9 mouse cellular contexts compared by ENCODE assay signal in the genomic region with DNA sequence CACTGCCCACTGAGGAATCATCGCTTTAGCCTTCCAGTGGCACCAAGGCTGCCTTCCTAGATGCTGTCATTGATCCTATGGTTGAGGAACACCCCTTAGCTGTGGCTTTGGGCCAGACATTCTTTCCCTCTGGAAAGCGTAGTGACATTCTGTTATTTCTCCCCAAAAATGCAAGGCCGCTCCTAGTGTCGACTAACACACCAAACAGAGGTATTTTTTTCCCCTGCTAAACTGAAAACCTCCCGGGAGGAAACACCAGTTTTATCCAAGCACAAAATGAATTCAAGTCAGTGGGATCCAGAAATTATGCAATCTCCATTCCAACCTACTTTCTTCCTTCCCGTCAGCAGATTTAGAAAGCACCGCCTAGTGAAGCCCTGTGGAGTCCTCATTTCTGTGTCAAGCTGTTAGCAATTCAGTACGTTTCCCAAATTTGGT.
DNase-seq lines count a peak whose midpoint lies in the region; ATAC-seq and TF ChIP-seq lines count a peak whose summit lies in the region.
"Had no signal": no experiment of that assay in that cellular context is flagged by ENCODE, and none has a peak within 500 bp of the region (broad histone marks: within the 10 kb centered on the region; RNA-seq: fewer than 3 reads in every experiment).

No protein-coding gene starts in this region.

- TF ChIP-seq CTCF in cortical plate, adult 2 months (IDR thresholded peaks at IDR 0.05; ENCODE audit: extremely low read depth, insufficient read depth, low read length), result no peak

- peaks cover 6% of the 10 kb centered on the region for H3K4me1 ChIP-seq in cortical plate, adult 2 months (ENCODE audit: control insufficient read depth, insufficient read depth, low read length)
- no peaks in the 10 kb centered on the region; the same call in 1 of the 2 replicates for H3K4me1 ChIP-seq in heart, embryonic 16.5 days (ENCODE audit: control insufficient read depth, insufficient read depth, low read length)
- H3K4me1 ChIP-seq: midbrain, embryonic 12.5 days had no signal

- H3K36me3 ChIP-seq in heart, embryonic 16.5 days (ENCODE audit: control insufficient read depth, insufficient read depth), result no peaks in the 10 kb centered on the region
- H3K36me3 ChIP-seq: midbrain, embryonic 12.5 days had no signal

- no peak for ATAC-seq in heart, embryonic 16.5 days (replicated peaks; ENCODE audit: extremely low read depth, insufficient read depth, low FRiP score)

- H3K9ac ChIP-seq in heart, embryonic 16.5 days (ENCODE audit: low read length), result no peak overlapping the region
- H3K9ac ChIP-seq: midbrain, embryonic 12.5 days had no signal

- no peak overlapping the region for H3K4me2 ChIP-seq in heart, embryonic 16.5 days (ENCODE audit: low read depth, low read length)
- H3K4me2 ChIP-seq: midbrain, embryonic 12.5 days had no signal

- H3K27ac ChIP-seq in cortical plate, adult 2 months (ENCODE audit: insufficient read depth, low read length), result peak overlapping the region; percentile 76
- peak overlapping the region; percentile 31 for H3K27ac ChIP-seq in heart, embryonic 16.5 days (ENCODE audit: low read length)
- H3K27ac ChIP-seq: midbrain, embryonic 12.5 days had no signal

- 71% methylated on average over 8 of the region's 8 CpGs for WGBS in heart, embryonic 16.5 days

- DNase-seq in layer of hippocampus, adult 9-11 months, result peak; percentile 15
- DNase-seq in layer of hippocampus, adult 8-10 months (ENCODE audit: low spot score in 2 of 2), result no peak
- peak; percentile 18 to 39 for DNase-seq in right cerebral cortex, adult 2 months (ENCODE audit: low spot score in 2 of 2)
- no peak for DNase-seq in embryo, embryonic 10.5 days (ENCODE audit: low spot score)
- DNase-seq in thymus, postnatal 25 days, result no peak
- DNase-seq in B cell, adult 2 months, result no peak

- H3K9me3 ChIP-seq in heart, embryonic 16.5 days (replicated peaks; ENCODE audit: control insufficient read depth, low read length), result no peaks in the 10 kb centered on the region
- H3K9me3 ChIP-seq: midbrain, embryonic 12.5 days had no signal

- H3K4me3 ChIP-seq in cortical plate, adult 2 months (ENCODE audit: insufficient read depth, low read length), result no peak overlapping the region
- no peak overlapping the region for H3K4me3 ChIP-seq in heart, embryonic 16.5 days (ENCODE audit: low read length)
- H3K4me3 ChIP-seq: midbrain, embryonic 12.5 days had no signal

- H3K27me3 ChIP-seq in heart, embryonic 16.5 days (ENCODE audit: control insufficient read depth, insufficient read depth, low read length), result no peaks in the 10 kb centered on the region
- H3K27me3 ChIP-seq: midbrain, embryonic 12.5 days had no signal

- TF ChIP-seq POLR2A in cortical plate, adult 2 months (IDR thresholded peaks at IDR 0.05; ENCODE audit: extremely low read depth, insufficient read depth, low read length), result 0 out of 2 replicates have a peak, but pooled peaks have one; percentile 26

Comparison
In these comparisons a context has a peak if more than half of its experiments do, and no peak if none do; other contexts are left out.
1. DNase-seq: peak in layer of hippocampus, adult 9-11 months (single experiment) and right cerebral cortex, adult 2 months (2 of 2); none in layer of hippocampus, adult 8-10 months (0 of 2), embryo, embryonic 10.5 days (single experiment), thymus, postnatal 25 days (single experiment) and B cell, adult 2 months (0 of 2).